27 mouse cellular contexts compared by ENCODE assay signal in genomic region chr2:138827813-138828570, GRCm38 (mm10).
DNase-seq lines count a peak whose midpoint lies in the region; ATAC-seq lines count a peak whose summit lies in the region.
"Had no signal": no experiment of that assay in that cellular context is flagged by ENCODE, and none has a peak within 500 bp of the region (broad histone marks: within the 10 kb centered on the region; RNA-seq: fewer than 3 reads in every experiment).

No protein-coding gene starts in this region.

- H3K9me3 ChIP-seq in embryonic facial prominence, embryonic 11.5 days (replicated peaks; ENCODE audit: control insufficient read depth, low read length) = no peaks in the 10 kb centered on the region
- no peaks in the 10 kb centered on the region for H3K9me3 ChIP-seq in embryonic facial prominence, embryonic 10.5 days
- no peaks in the 10 kb centered on the region for H3K9me3 ChIP-seq in midbrain, embryonic 13.5 days
- H3K9me3 ChIP-seq in midbrain, embryonic 10.5 days (replicated peaks) = no peaks in the 10 kb centered on the region
- H3K9me3 ChIP-seq: embryonic facial prominence, embryonic 12.5 days; hindbrain, embryonic 10.5 days; hindbrain, embryonic 15.5 days; limb, embryonic 13.5 days; lung, embryonic 15.5 days had no signal

- no peaks in the 10 kb centered on the region for H3K4me1 ChIP-seq in embryonic facial prominence, embryonic 11.5 days (ENCODE audit: control insufficient read depth, insufficient read depth, low read length)
- no peaks in the 10 kb centered on the region for H3K4me1 ChIP-seq in embryonic facial prominence, embryonic 10.5 days
- peaks cover 4% of the 10 kb centered on the region for H3K4me1 ChIP-seq in midbrain, embryonic 13.5 days (replicated peaks)
- H3K4me1 ChIP-seq in midbrain, embryonic 10.5 days = peaks cover 7% of the 10 kb centered on the region
- H3K4me1 ChIP-seq: embryonic facial prominence, embryonic 12.5 days; hindbrain, embryonic 15.5 days; limb, embryonic 13.5 days; lung, embryonic 15.5 days had no signal

- no peak overlapping the region for H3K27ac ChIP-seq in embryonic facial prominence, embryonic 11.5 days (replicated peaks; ENCODE audit: low read depth, low read length)
- no peak overlapping the region for H3K27ac ChIP-seq in embryonic facial prominence, embryonic 10.5 days (replicated peaks)
- H3K27ac ChIP-seq in midbrain, embryonic 13.5 days = peak overlapping the region; percentile 15; the same call in 1 of the 2 replicates
- H3K27ac ChIP-seq in midbrain, embryonic 10.5 days (replicated peaks) = no peak overlapping the region
- H3K27ac ChIP-seq: embryonic facial prominence, embryonic 12.5 days; hindbrain, embryonic 10.5 days; hindbrain, embryonic 15.5 days; layer of hippocampus, adult 2 months; limb, embryonic 13.5 days; lung, embryonic 15.5 days had no signal

- ATAC-seq in embryonic facial prominence, embryonic 11.5 days (replicated peaks; ENCODE audit: insufficient number of reproducible peaks, low FRiP score, low TSS enrichment, low read depth) = peak; percentile 52; the same call in 1 of the 2 replicates
- ATAC-seq in midbrain, embryonic 13.5 days = peak; percentile 77
- ATAC-seq: activated CD4-positive, CD25-positive, alpha-beta regulatory T cell, adult 4 months; inflammation-experienced regulatory T-cells, adult 6 months had no signal

- H3K4me2 ChIP-seq in embryonic facial prominence, embryonic 11.5 days (ENCODE audit: low read depth, low read length) = no peak overlapping the region
- no peak overlapping the region for H3K4me2 ChIP-seq in midbrain, embryonic 13.5 days (replicated peaks)
- H3K4me2 ChIP-seq: embryonic facial prominence, embryonic 12.5 days; hindbrain, embryonic 15.5 days; limb, embryonic 13.5 days; liver, embryonic 11.5 days; lung, embryonic 15.5 days had no signal

- H3K36me3 ChIP-seq in embryonic facial prominence, embryonic 11.5 days (replicated peaks; ENCODE audit: control insufficient read depth, insufficient read depth, low read depth, low read length) = no peaks in the 10 kb centered on the region
- H3K36me3 ChIP-seq in embryonic facial prominence, embryonic 10.5 days (replicated peaks) = no peaks in the 10 kb centered on the region
- H3K36me3 ChIP-seq in midbrain, embryonic 13.5 days = no peaks in the 10 kb centered on the region
- H3K36me3 ChIP-seq in midbrain, embryonic 10.5 days = no peaks in the 10 kb centered on the region
- H3K36me3 ChIP-seq: embryonic facial prominence, embryonic 12.5 days; hindbrain, embryonic 10.5 days; hindbrain, embryonic 15.5 days; limb, embryonic 13.5 days; lung, embryonic 15.5 days had no signal

- no peaks in the 10 kb centered on the region for H3K27me3 ChIP-seq in embryonic facial prominence, embryonic 11.5 days (ENCODE audit: control insufficient read depth, insufficient read depth, low read length)
- no peaks in the 10 kb centered on the region for H3K27me3 ChIP-seq in embryonic facial prominence, embryonic 10.5 days (replicated peaks; ENCODE audit: low read depth, poor library complexity, severe bottlenecking)
- H3K27me3 ChIP-seq in midbrain, embryonic 13.5 days = no peaks in the 10 kb centered on the region
- no peaks in the 10 kb centered on the region for H3K27me3 ChIP-seq in midbrain, embryonic 10.5 days (ENCODE audit: low read depth, poor library complexity, severe bottlenecking)
- H3K27me3 ChIP-seq: embryonic facial prominence, embryonic 12.5 days; hindbrain, embryonic 15.5 days; limb, embryonic 13.5 days; lung, embryonic 15.5 days had no signal

- DNase-seq in embryonic facial prominence, embryonic 11.5 days (ENCODE audit: low spot score) = no peak
- no peak for DNase-seq in embryonic facial prominence, embryonic 10.5 days (ENCODE audit: low spot score)
- DNase-seq in midbrain, embryonic 10.5 days (ENCODE audit: low spot score) = no peak
- peak; percentile 5 for DNase-seq in ZHBTc4 (ENCODE audit: low read depth, low spot score)
- peak; percentile 4 for DNase-seq in mesoderm, embryonic 11.5 days (ENCODE audit: low read depth, low spot score)
- no peak for DNase-seq in kidney, postnatal 14 days
- no peak for DNase-seq in layer of hippocampus, adult 9-10 months (ENCODE audit: low spot score)
- DNase-seq: adrenal gland, adult 2 months; cerebellum, adult 8-10 months; cerebellum, postnatal 25 days; gastrocnemius, postnatal 10 days; heart, postnatal 14 days; kidney, adult 11 months; kidney, postnatal 25 days; spleen, adult 18-20 months; thymus, adult 18-20 months; thymus, postnatal 25 days had no signal

- no peak overlapping the region for H3K9ac ChIP-seq in embryonic facial prominence, embryonic 11.5 days (replicated peaks; ENCODE audit: low read length)
- no peak overlapping the region for H3K9ac ChIP-seq in midbrain, embryonic 13.5 days (replicated peaks)
- H3K9ac ChIP-seq: embryonic facial prominence, embryonic 12.5 days; hindbrain, embryonic 15.5 days; limb, embryonic 13.5 days; lung, embryonic 15.5 days had no signal

- 39% methylated on average over 2 of the region's 2 CpGs for WGBS in embryonic facial prominence, embryonic 11.5 days
- WGBS in embryonic facial prominence, embryonic 10.5 days = 49% methylated on average over 2 of the region's 2 CpGs
- WGBS in midbrain, embryonic 13.5 days = 44% methylated on average over 2 of the region's 2 CpGs
- 57% methylated on average over 2 of the region's 2 CpGs for WGBS in midbrain, embryonic 10.5 days

- H3K4me3 ChIP-seq in embryonic facial prominence, embryonic 11.5 days (ENCODE audit: low read depth, low read length) = no peak overlapping the region
- H3K4me3 ChIP-seq in embryonic facial prominence, embryonic 10.5 days = no peak overlapping the region
- H3K4me3 ChIP-seq in midbrain, embryonic 13.5 days (replicated peaks) = no peak overlapping the region
- no peak overlapping the region for H3K4me3 ChIP-seq in midbrain, embryonic 10.5 days
- H3K4me3 ChIP-seq: embryonic facial prominence, embryonic 12.5 days; hindbrain, embryonic 10.5 days; hindbrain, embryonic 15.5 days; layer of hippocampus, adult 2 months; limb, embryonic 13.5 days; lung, embryonic 15.5 days had no signal

Comparison
In these comparisons a context has a peak if more than half of its experiments do, and no peak if none do; other contexts are left out.
1. DNase-seq: peak in ZHBTc4 (single experiment) and mesoderm, embryonic 11.5 days (single experiment); none in embryonic facial prominence, embryonic 11.5 days (single experiment), embryonic facial prominence, embryonic 10.5 days (single experiment), midbrain, embryonic 10.5 days (single experiment), kidney, postnatal 14 days (single experiment) and layer of hippocampus, adult 9-10 months (single experiment).